Mouse (Mus musculus) thymus, adult 2 months (tissue): ENCODE results near the gene Mybpc2.

ENCODE experiments used
- CTCF ChIP-seq: fragments of 200-500 bp; IDR thresholded peaks from 2 replicates; pipeline ENCODE4 v1.5.1; 2012; ENCODE audit warnings: mild to moderate bottlenecking, control low read depth, low read length, moderate library complexity, borderline replicate concordance; ENCODE audit not compliant: control insufficient read depth, poor library complexity, insufficient read depth; ENCODE audit errors: extremely low read depth
- POLR2A ChIP-seq: fragments of 200-500 bp; IDR thresholded peaks from 2 replicates; pipeline ENCODE4 v1.6.1; 2012; ENCODE audit warnings: mild to moderate bottlenecking, low read length, control low read depth, moderate library complexity; ENCODE audit not compliant: control insufficient read depth, poor library complexity, insufficient read depth; ENCODE audit errors: extremely low read depth

DNA sequence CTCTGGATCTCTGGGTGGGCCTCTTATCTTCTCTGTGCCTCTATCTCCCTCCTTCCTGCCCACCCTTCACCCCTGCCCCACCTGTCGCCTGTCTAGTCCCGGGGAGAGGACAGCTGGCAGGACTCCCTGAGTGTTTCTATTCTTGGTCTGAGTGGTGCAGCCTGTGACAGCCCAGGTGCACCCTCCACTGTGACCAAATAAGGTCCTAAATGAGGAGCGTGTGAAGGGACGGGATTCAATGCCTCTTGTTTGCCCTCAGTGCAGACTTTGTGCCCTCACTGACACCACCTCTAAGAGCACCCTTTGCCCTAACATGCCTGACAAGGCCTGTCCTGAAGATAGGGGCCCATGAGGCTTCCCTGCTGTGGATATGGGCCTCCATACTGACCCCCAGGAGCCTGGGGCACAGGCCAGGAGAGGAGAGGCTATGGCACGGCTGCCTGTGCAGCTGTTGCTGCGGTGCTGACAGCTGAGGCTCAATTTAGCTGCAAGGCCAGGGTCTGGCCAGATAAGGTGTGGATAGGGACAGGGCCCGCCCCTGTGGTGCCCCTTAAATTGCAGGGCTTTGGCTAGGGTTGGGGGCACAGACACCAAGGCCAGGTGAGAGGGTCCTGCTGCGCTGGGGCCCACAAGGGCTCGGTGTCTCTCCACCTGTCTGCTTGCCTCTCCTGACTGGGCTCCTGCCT, 51.4 kb downstream of the Mybpc2 start:
- TF ChIP-seq CTCF (no peak), POLR2A (no peak)
